Mouse (Mus musculus): ENCODE measurements around the gene Hsd17b14.

Hsd17b14 gene

DNA sequence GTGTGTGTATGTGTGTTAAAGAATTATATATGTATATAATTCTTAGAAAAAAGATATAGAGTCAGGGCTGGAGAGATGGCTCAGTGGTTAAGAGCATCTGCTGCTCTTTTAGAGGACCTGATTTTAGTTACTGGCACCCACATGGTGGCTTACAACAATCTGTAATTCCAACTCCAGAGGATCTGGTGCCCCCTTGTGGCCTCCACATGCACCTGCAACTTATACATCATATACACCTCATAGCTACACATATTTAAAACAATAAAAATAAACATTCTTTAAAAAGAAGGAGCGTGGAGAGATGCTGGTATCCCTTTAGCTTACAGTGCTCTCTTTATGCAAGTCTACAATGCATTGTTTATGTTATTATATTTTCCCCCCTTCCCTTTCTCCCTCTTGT lies 10.2 kb upstream of the Hsd17b14 start:
- Histone ChIP-seq H3K36me3 (ENCODE audit: control insufficient read depth, insufficient read depth, low read length, poor library complexity, severe bottlenecking) (no peaks in the 10 kb centered on the region), H3K27me3 (ENCODE audit: control insufficient read depth, insufficient read depth, low read length, poor library complexity, severe bottlenecking) (no peaks in the 10 kb centered on the region)
- DNase-seq (ENCODE audit: low read depth, low spot score), result no peak

DNA sequence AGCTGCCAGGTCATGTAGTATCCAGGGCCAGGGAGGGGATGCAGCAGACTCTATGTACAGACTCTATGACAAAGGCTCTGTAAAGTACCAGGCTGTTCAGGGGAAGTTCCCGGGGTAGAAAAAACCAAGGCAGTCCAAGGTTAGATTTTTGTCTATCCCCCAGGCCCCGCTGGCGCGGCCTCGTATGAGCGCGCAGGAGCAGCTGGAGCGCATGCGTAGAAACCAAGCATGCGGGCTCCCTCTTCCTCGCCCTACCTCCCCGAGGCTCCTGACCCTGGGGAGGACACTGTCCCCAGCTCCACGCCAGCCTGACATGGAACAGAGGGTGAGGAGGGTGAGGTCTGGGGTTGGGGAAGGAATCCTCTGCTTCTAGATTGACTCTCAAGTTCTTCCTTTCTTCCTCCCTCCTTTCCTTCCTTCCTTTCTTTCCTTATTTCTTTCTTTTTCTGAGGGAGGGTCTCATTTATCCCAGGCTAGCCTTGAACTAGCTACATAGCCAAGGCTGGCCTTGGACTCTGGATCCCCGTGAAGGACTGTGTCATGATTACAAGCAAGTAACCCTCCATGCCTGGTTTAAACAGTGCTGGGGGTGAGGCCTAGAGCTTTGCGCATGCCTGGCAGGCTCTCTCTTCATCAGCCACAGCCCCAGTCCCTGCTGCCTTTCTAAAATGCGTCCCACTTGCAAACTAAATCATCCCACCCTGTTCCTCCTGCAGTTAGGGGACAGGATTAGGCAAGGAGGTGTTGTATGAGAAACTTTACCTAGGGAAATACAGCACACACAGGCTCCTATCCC lies 4.9 kb upstream of the Hsd17b14 start:
- Histone ChIP-seq H3K27me3 (ENCODE audit: control insufficient read depth, insufficient read depth, low read length, poor library complexity, severe bottlenecking) (no peaks in the 10 kb centered on the region; the same call in 1 of the 2 replicates), H3K36me3 (ENCODE audit: control insufficient read depth, insufficient read depth, low read length, poor library complexity, severe bottlenecking) (no peaks in the 10 kb centered on the region)
- no peak for DNase-seq (ENCODE audit: low read depth, low spot score)

DNA sequence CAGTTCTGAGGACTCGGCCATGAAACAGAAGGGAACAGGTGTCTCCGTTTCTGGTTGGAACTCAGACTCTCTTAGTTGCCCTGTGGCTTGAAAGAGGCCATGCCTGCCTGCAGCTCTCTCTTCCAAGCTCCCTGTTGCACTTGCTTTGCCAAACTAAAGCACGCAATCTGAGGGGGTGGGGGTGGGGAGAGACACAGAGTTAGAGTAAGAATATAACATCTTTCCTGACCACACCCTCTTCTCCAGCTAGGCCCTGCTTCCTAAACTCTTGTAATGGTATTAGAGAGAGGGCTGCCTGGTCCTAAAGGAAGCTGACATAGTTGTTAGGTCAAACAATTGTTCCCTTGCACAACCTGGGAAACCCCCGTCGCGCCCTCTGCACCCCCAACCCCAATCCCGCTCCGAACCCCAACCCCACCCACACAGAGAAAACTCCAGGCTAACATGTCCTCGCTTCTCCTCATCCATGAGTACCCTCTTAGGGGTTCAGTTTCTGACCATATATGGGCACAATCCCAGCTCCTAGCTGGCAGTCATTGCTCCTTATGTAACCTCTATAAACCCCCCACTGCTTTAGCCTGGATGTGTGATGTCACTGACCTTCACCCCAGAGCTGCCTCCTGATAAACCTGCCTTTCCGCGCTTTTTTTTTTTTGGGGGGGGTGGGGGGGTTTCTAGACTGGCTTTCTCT lies 3.7 kb upstream of the Hsd17b14 start:
- H3K27me3 ChIP-seq (ENCODE audit: control insufficient read depth, insufficient read depth, low read length, poor library complexity, severe bottlenecking), result no peaks in the 10 kb centered on the region; the same call in 1 of the 2 replicates
- no peak for DNase-seq (ENCODE audit: low read depth, low spot score)
- H3K36me3 ChIP-seq (ENCODE audit: control insufficient read depth, insufficient read depth, low read length, poor library complexity, severe bottlenecking), result no peaks in the 10 kb centered on the region

DNA sequence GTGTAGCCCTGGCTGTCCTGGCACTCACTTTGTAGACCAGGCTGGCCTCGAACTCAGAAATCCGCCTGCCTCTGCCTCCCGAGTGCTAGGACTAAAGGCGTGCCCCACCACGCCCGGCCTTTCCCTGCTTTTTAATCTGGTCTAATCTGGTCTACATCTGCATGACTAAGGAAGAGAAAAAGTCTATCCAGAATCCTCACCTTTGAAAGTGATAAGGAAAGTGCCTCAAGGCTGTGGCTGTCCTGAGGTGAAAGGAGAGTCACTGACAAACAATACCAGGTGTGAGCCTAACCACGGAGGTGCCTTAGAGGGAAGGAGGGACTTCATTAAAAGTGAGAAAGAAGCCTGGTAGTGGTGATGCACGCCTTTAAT lies 3.2 kb upstream of the Hsd17b14 start:
- no peak for DNase-seq (ENCODE audit: low read depth, low spot score)
- no peaks in the 10 kb centered on the region; the same call in 1 of the 2 replicates for H3K27me3 ChIP-seq (ENCODE audit: control insufficient read depth, insufficient read depth, low read length, poor library complexity, severe bottlenecking)
- no peaks in the 10 kb centered on the region for H3K36me3 ChIP-seq (ENCODE audit: control insufficient read depth, insufficient read depth, low read length, poor library complexity, severe bottlenecking)

DNA sequence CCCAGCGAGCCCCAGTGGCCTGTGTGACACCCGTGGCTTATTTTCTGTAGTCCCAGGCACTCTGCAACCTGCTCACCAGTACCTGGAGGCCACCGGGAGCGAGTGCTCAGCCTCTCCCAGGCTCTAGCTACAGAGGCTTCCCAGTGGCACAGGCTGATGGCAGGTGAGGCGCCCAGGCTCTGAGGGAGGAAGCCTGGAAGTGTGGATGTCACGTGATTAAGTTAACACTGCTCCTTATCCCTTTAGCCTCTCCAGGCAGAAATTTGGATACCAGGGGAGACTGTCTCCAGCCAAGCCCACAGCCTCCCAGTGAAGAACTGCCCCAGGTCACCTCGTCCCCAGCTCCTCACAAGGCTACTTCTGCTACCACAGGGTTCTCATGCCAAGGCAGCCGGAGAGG lies 1.2 kb upstream of the Hsd17b14 start:
- H3K36me3 ChIP-seq (ENCODE audit: control insufficient read depth, insufficient read depth, low read length, poor library complexity, severe bottlenecking), result no peaks in the 10 kb centered on the region
- H3K27me3 ChIP-seq (ENCODE audit: control insufficient read depth, insufficient read depth, low read length, poor library complexity, severe bottlenecking), result no peaks in the 10 kb centered on the region; the same call in 1 of the 2 replicates
- DNase-seq (ENCODE audit: low read depth, low spot score), result no peak

DNA sequence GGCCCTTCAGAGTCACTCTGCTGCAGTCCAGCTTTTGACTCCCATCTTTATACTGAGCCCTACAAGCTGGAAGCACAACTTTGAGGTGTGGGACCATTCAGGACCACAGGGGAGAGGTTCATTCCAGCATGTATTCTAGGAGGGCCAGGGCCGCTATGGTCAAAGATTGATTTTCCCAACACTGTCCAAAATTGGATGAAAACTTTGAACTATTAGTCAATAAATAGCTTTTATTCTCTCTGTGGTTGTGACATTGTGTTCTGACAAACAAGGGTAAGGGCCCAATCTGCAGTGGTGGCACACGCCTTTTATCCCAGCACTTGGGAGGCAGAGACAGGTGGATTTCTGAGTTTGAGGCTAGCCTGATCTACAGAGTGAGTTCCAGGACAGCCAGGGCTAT lies 703 bp upstream of the Hsd17b14 start:
- Histone ChIP-seq H3K27me3 (ENCODE audit: control insufficient read depth, insufficient read depth, low read length, poor library complexity, severe bottlenecking) (no peaks in the 10 kb centered on the region; the same call in 1 of the 2 replicates), H3K36me3 (ENCODE audit: control insufficient read depth, insufficient read depth, low read length, poor library complexity, severe bottlenecking) (no peaks in the 10 kb centered on the region)
- no peak for DNase-seq (ENCODE audit: low read depth, low spot score)

DNA sequence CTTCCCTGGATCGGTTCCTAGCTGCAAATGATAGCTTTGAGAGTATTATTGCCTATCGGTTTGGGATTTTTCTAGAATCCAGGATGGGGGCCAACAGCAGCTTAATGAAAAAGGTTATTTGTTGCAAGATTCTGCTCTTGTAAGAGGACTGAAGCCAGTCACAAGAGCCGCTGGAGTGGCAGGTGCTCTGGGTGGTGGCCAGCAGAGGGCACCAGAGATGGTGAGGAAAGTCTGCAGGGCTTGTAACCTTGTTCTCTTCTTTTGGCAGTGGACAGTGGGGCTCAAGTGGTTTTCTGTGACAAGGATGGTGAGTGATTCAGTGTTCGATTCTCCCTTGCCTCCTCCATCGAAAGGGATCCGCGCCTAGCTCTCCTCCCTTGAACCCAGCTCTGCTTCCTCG lies 1.1 kb downstream of the Hsd17b14 start:
- peak; percentile 88 for DNase-seq (ENCODE audit: low read depth, low spot score)
- Histone ChIP-seq H3K36me3 (ENCODE audit: control insufficient read depth, insufficient read depth, low read length, poor library complexity, severe bottlenecking) (no peaks in the 10 kb centered on the region), H3K27me3 (ENCODE audit: control insufficient read depth, insufficient read depth, low read length, poor library complexity, severe bottlenecking) (no peaks in the 10 kb centered on the region; the same call in 1 of the 2 replicates)

DNA sequence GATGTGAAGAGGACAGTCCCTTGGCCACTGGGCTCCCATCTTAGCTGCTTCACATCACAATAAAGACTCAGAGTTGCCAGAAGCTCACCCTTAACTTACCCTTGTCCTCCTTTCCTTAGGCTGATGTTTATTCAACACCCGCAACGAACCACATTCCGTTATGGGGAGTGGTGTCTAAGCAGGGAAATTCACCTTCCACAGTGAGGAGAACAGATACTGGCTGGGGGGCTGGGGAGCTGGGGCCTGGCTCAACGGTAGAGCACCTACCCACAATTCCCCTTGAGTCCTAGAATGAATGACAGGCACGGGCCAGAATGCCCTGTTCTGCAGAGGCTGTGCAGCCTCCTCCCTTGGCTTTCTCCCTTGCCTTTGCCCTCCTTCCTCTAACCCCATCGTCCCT lies 4.2 kb downstream of the Hsd17b14 start:
- Histone ChIP-seq H3K27me3 (ENCODE audit: control insufficient read depth, insufficient read depth, low read length, poor library complexity, severe bottlenecking) (no peaks in the 10 kb centered on the region), H3K36me3 (ENCODE audit: control insufficient read depth, insufficient read depth, low read length, poor library complexity, severe bottlenecking) (no peaks in the 10 kb centered on the region)
- no peak for DNase-seq (ENCODE audit: low read depth, low spot score)

DNA sequence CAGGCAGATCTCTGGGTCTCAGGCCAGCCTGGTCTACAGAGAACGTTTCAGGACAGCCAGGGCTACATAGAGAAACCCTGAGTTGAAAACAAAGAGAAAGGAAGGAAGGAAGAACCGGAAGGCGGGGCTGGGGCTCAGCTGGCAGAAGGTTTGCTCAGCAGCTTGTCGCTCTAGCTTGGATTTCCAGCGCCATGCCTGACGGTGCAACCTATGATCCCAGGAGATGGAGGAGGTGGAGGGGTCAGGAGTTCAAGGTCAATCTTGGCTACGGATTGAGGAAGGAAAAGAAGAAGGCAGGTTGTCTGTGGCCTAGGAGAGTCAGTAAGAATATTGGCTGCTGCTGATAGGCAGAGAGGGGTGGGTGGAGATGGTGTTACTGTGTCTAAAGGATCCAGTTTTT lies 5.5 kb downstream of the Hsd17b14 start:
- H3K36me3 ChIP-seq (ENCODE audit: control insufficient read depth, insufficient read depth, low read length, poor library complexity, severe bottlenecking), result no peaks in the 10 kb centered on the region
- no peaks in the 10 kb centered on the region for H3K27me3 ChIP-seq (ENCODE audit: control insufficient read depth, insufficient read depth, low read length, poor library complexity, severe bottlenecking)
- DNase-seq (ENCODE audit: low read depth, low spot score), result no peak

DNA sequence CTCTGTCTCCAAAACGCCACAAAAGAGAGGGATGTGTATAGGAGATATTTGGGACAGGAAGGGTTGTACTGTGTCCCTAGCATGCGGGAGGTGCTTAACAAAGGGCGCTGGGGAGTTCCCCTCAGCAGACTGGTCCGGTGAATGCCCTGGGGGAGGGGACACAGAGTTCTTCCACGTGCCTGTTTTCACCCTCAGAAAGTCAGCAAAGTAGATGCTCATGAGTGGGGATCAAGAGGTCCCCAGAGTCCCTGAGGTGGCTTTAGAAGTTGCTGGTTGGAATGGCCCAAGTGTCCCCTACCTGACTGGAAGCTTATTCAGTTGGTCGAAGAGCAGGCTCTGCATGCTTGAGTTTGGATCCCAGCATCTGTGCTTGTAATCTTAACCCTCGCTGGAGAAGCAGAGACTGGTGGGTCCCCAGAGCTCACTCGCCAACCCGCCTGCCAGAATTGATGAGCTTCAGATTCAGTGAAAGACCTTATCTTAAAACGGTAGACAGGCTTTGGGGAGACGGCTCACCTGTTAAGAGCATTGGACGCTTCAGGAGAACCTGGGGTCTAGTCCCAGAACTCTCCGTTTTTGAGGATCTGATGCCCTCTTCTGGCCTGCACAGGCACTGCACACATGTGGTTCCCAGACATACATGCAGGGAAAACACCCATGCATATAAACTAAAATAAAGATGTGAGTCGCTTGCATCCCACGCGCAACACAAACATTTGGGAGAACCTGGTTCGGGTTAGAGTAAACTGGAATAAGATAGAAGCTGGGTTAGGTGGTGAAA lies 6.3 kb downstream of the Hsd17b14 start:
- Histone ChIP-seq H3K27me3 (ENCODE audit: control insufficient read depth, insufficient read depth, low read length, poor library complexity, severe bottlenecking) (no peaks in the 10 kb centered on the region), H3K36me3 (ENCODE audit: control insufficient read depth, insufficient read depth, low read length, poor library complexity, severe bottlenecking) (no peaks in the 10 kb centered on the region)
- peak; percentile 87 for DNase-seq (ENCODE audit: low read depth, low spot score)

DNA sequence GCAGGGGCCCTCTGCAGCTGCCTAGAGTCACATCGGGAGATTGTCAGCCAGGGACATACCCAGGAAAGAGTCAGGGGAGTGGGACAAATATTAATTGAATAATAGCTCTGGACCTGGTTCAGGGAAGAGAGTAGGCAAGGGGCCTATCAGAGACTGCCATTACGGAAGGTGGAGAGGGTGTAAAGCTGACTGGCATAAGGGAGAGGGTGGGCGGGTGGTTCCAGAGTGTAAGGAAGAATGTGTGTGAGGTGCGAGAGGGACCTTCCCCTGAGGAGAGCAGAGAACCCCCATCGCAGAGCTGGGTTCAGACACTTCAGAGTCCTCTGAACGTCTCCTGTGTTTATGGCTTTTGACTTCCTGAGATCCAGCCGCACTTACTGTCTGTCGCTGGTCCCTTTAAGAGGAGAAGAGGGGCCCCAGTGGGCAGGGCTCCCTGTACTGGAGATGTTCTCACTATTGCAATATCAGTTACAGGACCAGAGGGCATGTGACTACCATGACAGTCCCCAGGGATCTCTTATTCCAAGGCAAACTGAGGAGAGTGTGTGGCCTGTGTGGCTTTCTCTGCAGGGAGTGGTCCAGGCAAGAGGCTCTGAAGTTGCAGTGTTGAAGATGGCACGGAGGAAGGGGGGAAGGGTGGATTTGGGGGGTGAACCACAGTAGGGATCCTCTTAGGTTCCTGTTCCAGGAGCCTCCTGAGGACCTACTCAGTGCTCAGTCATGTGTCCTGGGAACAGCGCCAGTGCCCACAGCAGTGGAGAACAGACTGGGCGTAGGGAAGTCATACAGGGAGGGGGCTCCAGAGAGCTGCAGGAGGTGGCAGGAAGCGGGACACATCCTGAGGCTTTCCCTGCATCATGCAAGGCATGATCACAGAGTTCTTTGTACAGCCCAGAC lies 7.2 kb downstream of the Hsd17b14 start:
- no peak for DNase-seq (ENCODE audit: low read depth, low spot score)
- no peaks in the 10 kb centered on the region for H3K27me3 ChIP-seq (ENCODE audit: control insufficient read depth, insufficient read depth, low read length, poor library complexity, severe bottlenecking)
- no peaks in the 10 kb centered on the region for H3K36me3 ChIP-seq (ENCODE audit: control insufficient read depth, insufficient read depth, low read length, poor library complexity, severe bottlenecking)

DNA sequence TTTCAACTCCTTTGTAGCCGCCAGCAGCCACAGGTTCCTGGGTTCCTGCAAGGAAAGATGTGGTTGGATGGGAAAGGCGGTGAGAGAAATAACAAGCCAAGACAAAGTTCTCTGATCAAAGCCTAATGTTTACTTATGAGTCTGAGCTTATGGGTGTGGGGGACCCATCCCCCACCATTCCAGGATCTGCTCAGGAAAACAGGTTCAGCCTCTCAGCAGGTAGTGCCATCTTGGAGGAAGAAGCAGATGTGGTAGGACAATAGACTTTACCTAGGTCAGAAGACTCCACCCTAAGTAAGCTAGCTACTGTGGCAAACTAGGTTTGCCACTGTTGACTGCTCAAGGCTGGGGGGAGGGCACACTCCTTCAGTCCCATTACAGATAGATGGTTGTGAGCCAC lies 10.1 kb downstream of the Hsd17b14 start:
- H3K36me3 ChIP-seq (ENCODE audit: control insufficient read depth, insufficient read depth, low read length, poor library complexity, severe bottlenecking), result no peaks in the 10 kb centered on the region
- no peaks in the 10 kb centered on the region for H3K27me3 ChIP-seq (ENCODE audit: control insufficient read depth, insufficient read depth, low read length, poor library complexity, severe bottlenecking)
- no peak for DNase-seq (ENCODE audit: low read depth, low spot score)

DNA sequence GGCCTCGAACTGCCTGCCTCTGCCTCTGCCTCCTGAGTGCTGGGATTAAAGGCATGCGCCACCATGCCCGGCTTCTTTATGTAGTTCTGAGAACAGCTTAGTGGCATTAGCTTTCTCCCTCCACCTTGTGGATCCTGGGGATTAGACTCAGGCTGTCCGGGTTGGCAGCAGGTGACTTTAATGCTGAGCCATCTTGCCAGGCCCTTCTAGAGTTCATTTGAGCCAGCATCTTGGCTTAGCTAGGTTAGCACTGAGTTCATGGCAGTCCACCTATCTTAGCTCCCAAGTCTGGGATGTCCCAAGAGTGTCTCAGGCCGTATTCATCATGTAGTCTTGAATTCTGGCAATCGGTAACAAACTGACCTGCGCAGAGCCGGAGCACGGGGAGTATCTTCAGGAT lies 10.8 kb downstream of the Hsd17b14 start:
- H3K27me3 ChIP-seq (ENCODE audit: control insufficient read depth, insufficient read depth, low read length, poor library complexity, severe bottlenecking), result no peaks in the 10 kb centered on the region
- H3K36me3 ChIP-seq (ENCODE audit: control insufficient read depth, insufficient read depth, low read length, poor library complexity, severe bottlenecking), result no peaks in the 10 kb centered on the region
- no peak for DNase-seq (ENCODE audit: low read depth, low spot score)

DNA sequence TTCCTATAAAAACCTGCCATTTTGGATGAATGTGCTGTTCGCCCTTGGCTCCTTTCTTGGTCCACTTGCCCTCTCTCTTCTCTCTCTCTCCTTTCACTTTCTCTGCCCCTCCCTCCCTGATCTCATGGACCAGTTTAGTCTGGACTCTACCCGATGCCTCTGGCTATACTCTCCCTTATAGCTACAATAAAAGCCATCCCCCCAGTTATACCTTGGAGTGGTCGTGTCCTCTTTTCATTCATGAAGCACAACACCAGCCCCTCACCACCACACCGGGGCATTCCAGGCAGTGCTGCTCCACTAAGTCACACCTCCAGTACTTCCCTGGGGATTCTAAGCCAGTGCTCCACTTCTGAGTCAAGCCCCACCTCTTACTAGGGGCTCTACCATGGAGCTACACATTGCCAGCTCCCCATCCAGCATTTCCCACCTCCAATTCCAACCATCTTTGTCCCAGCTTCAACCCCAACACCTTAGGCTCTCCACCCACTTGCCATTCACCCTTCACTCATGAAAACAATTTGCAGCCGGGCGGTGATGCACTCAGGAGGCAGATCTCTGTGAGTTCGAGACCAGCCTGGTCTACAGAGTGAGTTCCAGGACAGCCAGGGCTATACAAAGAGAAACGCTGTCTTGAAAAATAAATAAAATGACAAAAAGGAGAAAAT lies 12.6 kb downstream of the Hsd17b14 start:
- Histone ChIP-seq H3K36me3 (ENCODE audit: control insufficient read depth, insufficient read depth, low read length, poor library complexity, severe bottlenecking) (no peaks in the 10 kb centered on the region), H3K27me3 (ENCODE audit: control insufficient read depth, insufficient read depth, low read length, poor library complexity, severe bottlenecking) (no peaks in the 10 kb centered on the region)
- DNase-seq (ENCODE audit: low read depth, low spot score), result no peak

Measured in splenic B cell, adult 2 months (primary cell).